Mouse (Mus musculus) bone marrow macrophage, adult 2 months (primary cell): ENCODE measurements around the gene Med13. TPM values are rescaled to one million over a fixed set of nuclear protein-coding genes. Genes with fewer than 3 reads are reported as not detected.
A peak's percentile ranks its signal among the peaks of the same experiment; 100 is the strongest.

ENCODE experiments used
- H3K27ac ChIP-seq: 2 replicates; pipeline ENCODE4 v1.5.1; 2012; ENCODE audit warnings: low read depth, low read length; ENCODE audit not compliant: insufficient read depth
- H3K4me1 ChIP-seq: 2 replicates; pipeline ENCODE4 v1.6.1; 2012; ENCODE audit warnings: low read length; ENCODE audit not compliant: control insufficient read depth, insufficient read depth
- H3K4me3 ChIP-seq: 2 replicates; pipeline ENCODE4 v1.5.1; 2012; ENCODE audit warnings: mild to moderate bottlenecking, low read length, moderate library complexity; ENCODE audit not compliant: insufficient read depth
- CTCF ChIP-seq: IDR thresholded peaks from 2 replicates; pipeline ENCODE4 v1.5.1; 2012; ENCODE audit warnings: low read depth, mild to moderate bottlenecking, low read length, moderate library complexity
- POLR2A ChIP-seq: IDR thresholded peaks from 2 replicates; pipeline ENCODE4 v1.6.1; 2012; ENCODE audit warnings: mild to moderate bottlenecking, low read depth, low read length, borderline replicate concordance
- polyA plus RNA-seq: library from polyadenylated mRNA; stranded (reverse); fragments of >200 nt; gene quantifications from 2 replicates; pipeline ENCODE4 v1.2.4, GENCODE M21; 2012; ENCODE audit not compliant: missing spikeins, insufficient read depth, insufficient read length

Gene Med13
- polyA plus RNA-seq, 1 experiment: 34.9 TPM

GRCm38 (mm10) chr11:86380521-86381238, 23.3 kb upstream of the Med13 start:
- no peak overlapping the region for H3K4me3 ChIP-seq
- no peak for TF ChIP-seq POLR2A
- no peak for TF ChIP-seq CTCF
- peaks cover 23% of the 10 kb centered on the region for H3K4me1 ChIP-seq
- peak overlapping the region; percentile 39 for H3K27ac ChIP-seq

GRCm38 (mm10) chr11:86378981-86379380, 21.6 kb upstream of the Med13 start:
- Histone ChIP-seq H3K27ac (no peak overlapping the region), H3K4me3 (no peak overlapping the region), H3K4me1 (peaks cover 23% of the 10 kb centered on the region)
- TF ChIP-seq POLR2A (no peak), CTCF (no peak)

- Histone ChIP-seq H3K4me3 (no peak overlapping the region), H3K4me1 (peaks cover 23% of the 10 kb centered on the region), H3K27ac (no peak overlapping the region)
- TF ChIP-seq POLR2A (no peak), CTCF (no peak)
Observed at GRCm38 (mm10) chr11:86377841-86378240, 20.4 kb upstream of the Med13 start.

DNA sequence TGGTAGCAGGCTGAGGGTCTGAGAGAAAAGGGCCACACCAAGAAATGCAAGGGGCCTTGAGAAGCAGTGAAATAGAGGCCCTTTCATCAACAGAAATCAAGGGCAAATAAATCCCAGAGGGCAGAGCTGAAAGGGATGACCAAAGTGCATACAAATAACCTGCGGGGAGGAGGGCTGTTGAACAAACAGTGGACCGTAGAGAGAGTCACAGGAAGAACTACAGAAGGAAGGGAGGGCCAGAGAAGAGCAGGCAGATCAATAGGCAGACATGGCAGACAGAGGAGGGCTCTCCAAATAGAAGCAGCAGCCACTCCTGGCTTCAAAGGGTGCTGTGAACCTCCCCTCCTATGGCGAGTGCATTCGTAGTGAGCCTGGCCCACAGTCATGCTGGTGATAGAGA, 19.3 kb upstream of the Med13 start:
- Histone ChIP-seq H3K4me1 (peaks cover 16% of the 10 kb centered on the region), H3K4me3 (no peak overlapping the region), H3K27ac (no peak overlapping the region)
- TF ChIP-seq CTCF (no peak), POLR2A (no peak)

- Histone ChIP-seq H3K4me3 (no peak overlapping the region), H3K4me1 (no peaks in the 10 kb centered on the region), H3K27ac (no peak overlapping the region)
- TF ChIP-seq POLR2A: no peak
- TF ChIP-seq CTCF: no peak
Observed at GRCm38 (mm10) chr11:86375086-86375485, 17.7 kb upstream of the Med13 start.

DNA sequence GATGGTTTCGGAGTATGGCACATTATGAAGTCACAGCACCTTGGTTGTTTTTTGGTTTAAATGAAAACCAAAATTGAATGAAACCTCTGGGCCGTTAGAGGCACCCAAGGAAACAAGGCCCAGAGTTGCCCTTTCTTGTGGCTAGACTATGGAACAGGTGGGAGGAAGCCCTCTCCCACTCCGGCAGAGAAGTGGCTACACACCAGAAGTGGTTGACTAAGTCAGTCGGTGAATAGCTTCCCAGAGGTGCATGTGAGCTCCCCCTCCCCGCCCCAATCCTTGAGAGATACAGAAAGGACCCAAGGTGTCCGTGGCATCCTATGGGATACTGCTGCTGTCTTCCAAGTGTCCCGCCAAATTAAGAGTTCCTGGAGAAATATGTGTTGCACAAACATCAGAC, 13.9 kb upstream of the Med13 start:
- H3K27ac ChIP-seq: no peak overlapping the region

DNA sequence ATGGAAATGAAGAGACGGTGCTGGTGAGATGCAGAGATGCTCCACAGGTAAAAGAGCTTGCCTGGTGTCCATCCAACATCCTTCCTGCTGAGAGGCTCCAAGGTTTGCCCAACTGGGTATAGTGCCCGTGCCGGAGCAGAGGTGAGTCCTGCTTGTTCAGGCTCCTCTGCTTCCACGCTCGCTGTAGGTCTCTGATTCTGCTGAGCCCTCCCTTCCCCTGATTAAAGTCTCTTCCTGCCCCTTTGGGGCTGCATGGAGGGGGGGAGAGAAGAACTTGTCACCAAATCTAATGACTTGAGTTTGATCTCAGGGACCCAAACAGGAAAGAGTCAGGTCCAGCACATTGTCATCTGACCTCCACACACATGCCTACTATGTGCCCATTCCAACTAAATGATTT, 12.5 kb upstream of the Med13 start:
- TF ChIP-seq POLR2A (no peak), CTCF (no peak)
- H3K4me3 ChIP-seq: no peak overlapping the region
- no peak overlapping the region for H3K27ac ChIP-seq
- H3K4me1 ChIP-seq: 0 out of 2 replicates have a peak, but pooled peaks cover 2% of the 10 kb centered on the region

More for the DNA sequence above, 13.9 kb upstream of the Med13 start:
- Histone ChIP-seq H3K4me1 (0 out of 2 replicates have a peak, but pooled peaks cover 2% of the 10 kb centered on the region), H3K4me3 (no peak overlapping the region)
- TF ChIP-seq POLR2A (no peak), CTCF (no peak)

- H3K27ac ChIP-seq: no peak overlapping the region
- no peak overlapping the region for H3K4me3 ChIP-seq
- TF ChIP-seq POLR2A (no peak), CTCF (no peak)
- 0 out of 2 replicates have a peak, but pooled peaks cover 2% of the 10 kb centered on the region for H3K4me1 ChIP-seq
Observed at GRCm38 (mm10) chr11:86369003-86369402, 11.6 kb upstream of the Med13 start.

- H3K27ac ChIP-seq: no peak overlapping the region
- TF ChIP-seq POLR2A (no peak), CTCF (no peak)
- no peak overlapping the region for H3K4me3 ChIP-seq
- 0 out of 2 replicates have a peak, but pooled peaks cover 2% of the 10 kb centered on the region for H3K4me1 ChIP-seq
Observed at GRCm38 (mm10) chr11:86364709-86365452, 7.5 kb upstream of the Med13 start.

DNA sequence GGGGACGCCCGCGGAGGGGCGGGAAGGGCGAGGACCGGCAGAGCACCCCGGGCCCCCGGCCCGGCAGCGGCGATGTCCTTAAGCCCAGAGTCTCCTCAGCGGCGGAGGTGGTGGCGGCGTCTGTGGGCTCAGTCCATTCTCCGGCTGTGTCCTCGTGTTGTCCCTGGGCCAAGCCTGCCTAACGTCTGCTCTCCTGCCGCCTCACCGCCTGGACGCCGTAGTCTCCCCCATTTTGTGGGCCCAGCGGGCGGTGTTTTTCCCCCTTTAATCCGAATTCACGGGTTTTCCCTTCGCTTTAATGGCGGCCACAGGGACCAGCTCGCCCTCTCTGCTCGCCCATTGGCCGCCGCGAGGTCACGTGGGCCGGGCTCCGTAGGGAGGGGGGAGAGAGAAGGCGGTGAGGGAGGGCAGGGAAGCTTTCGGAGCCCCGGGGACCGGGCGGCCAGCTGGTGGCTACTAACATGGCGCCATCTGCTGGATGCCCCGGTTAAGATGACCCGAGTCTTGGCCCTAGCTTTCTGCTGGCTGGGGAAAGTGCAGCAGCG, 654 bp upstream of the Med13 start:
- Histone ChIP-seq H3K27ac (peak overlapping the region; percentile 92), H3K4me3 (peak overlapping the region; percentile 97), H3K4me1 (peaks cover 8% of the 10 kb centered on the region)
- TF ChIP-seq POLR2A (peak; percentile 82; the same call in 1 of the 2 replicates), CTCF (0 out of 2 replicates have a peak, but pooled peaks have one; percentile 21)
